Mouse (Mus musculus) heart, adult 2 months (tissue): ENCODE measurements around the gene Acy3.

ENCODE experiments used
- CTCF ChIP-seq: fragments of 200-600 bp; IDR thresholded peaks from 2 replicates; pipeline ENCODE4 v1.8.1; 2022; ENCODE audit warnings: antibody characterized with exemption, mild to moderate bottlenecking, moderate library complexity
- POLR2A ChIP-seq: fragments of 200-500 bp; IDR thresholded peaks from 2 replicates; pipeline ENCODE4 v1.6.1; 2011; ENCODE audit warnings: mild to moderate bottlenecking, low read depth, low read length, control low read depth; ENCODE audit not compliant: insufficient read depth

- TF ChIP-seq POLR2A (peak; percentile 99), CTCF (peak; percentile 88)
Observed at GRCm38 (mm10) chr19:4000119-4000900, 13.9 kb downstream of the Acy3 start, which contains the start of the genes Nudt8 and Gm49405.
